Mouse (Mus musculus) E14TG2a.4 (cell line): ENCODE measurements at regions not wholly inside any gene's neighbourhood (a gene's known extent, or its start where the extent isn't known, plus 50 kb on each side); places are given as distances from the start of the nearest gene placed in this dataset.

Experiments used
- CTCF ChIP-seq: conservative IDR thresholded peaks from 2 replicates; pipeline ENCODE4 v1.5.1; 2014; ENCODE audit warnings: low read length
- NANOG ChIP-seq: IDR thresholded peaks from 2 replicates; pipeline ENCODE4 v1.6.1; 2014; ENCODE audit warnings: borderline replicate concordance, low read length, mixed read lengths
- POU5F1 ChIP-seq: IDR thresholded peaks from 2 replicates; pipeline ENCODE4 v1.6.1; 2014; ENCODE audit warnings: low read length, borderline replicate concordance

- no peak for TF ChIP-seq CTCF
- no peak for TF ChIP-seq POU5F1
- no peak for TF ChIP-seq NANOG
Measured at GRCm38 (mm10) chr14:114946321-114946720, 145.7 kb upstream of the Gpc5 start.
